Mouse (Mus musculus) E14TG2a.4 (cell line): ENCODE results near the gene Eif2b5.

Source experiments
- CTCF ChIP-seq: conservative IDR thresholded peaks from 2 replicates; pipeline ENCODE4 v1.5.1; 2014; ENCODE audit warnings: low read length
- NANOG ChIP-seq: IDR thresholded peaks from 2 replicates; pipeline ENCODE4 v1.6.1; 2014; ENCODE audit warnings: borderline replicate concordance, low read length, mixed read lengths

- TF ChIP-seq NANOG = no peak
- TF ChIP-seq CTCF = no peak
Measured at GRCm38 (mm10) chr16:20548096-20548948, 49.7 kb downstream of the Eif2b5 start, which contains the start of gene Abcf3.
